Mouse (Mus musculus): ENCODE results near the gene Mcts1. TPM values are rescaled to one million over a fixed set of nuclear protein-coding genes. Genes with fewer than 3 reads are reported as not detected.
A peak's percentile ranks its signal among the peaks of the same experiment; 100 is the strongest.

The Mcts1 gene
- total RNA-seq (2021): 10 to 100 TPM; 80.8 to 87.3 TPM

GRCm38 (mm10) chrX:38600177-38600994, at the start of gene Mcts1:
Mcts1 (plus strand) TSS chrX:38600578.
- DNase-seq (ENCODE audit: low spot score in 2 of 2): peak; percentile 70 to 90
- intact Hi-C loops (cut with DNase I): loop anchor here (1.0 to 2.0 kb wide), 2 partner anchors 34 to 36 kb away; partner anchors contain the start of gene C1galt1c1

GRCm38 (mm10) chrX:38553255-38553654, 47.1 kb upstream of the Mcts1 start:
- intact Hi-C loops (cut with DNase I): no loop called here
- no peak for DNase-seq (ENCODE audit: low spot score in 2 of 2)

GRCm38 (mm10) chrX:38563941-38564541, 36.3 kb upstream of the Mcts1 start:
- DNase-seq (ENCODE audit: low spot score in 2 of 2): peak; percentile 10 to 38
- intact Hi-C loops (cut with DNase I): loop anchor here (1.0 to 2.0 kb wide), 2 partner anchors 36 to 71 kb away; partner anchors contain the start of genes C1galt1c1 and Mcts1

- intact Hi-C loops (cut with DNase I): loop anchor here (1.0 to 2.0 kb wide), 2 partner anchors 36 to 70 kb away; partner anchors contain the start of genes C1galt1c1 and Mcts1
- DNase-seq (ENCODE audit: low spot score in 2 of 2): peak; percentile 86 to 92
Measured at GRCm38 (mm10) chrX:38564542-38565175, 35.7 kb upstream of the Mcts1 start.

- no peak for DNase-seq (ENCODE audit: low spot score in 2 of 2)
- intact Hi-C loops (cut with DNase I): loop anchor here (2.0 kb wide), 1 partner anchor 70 kb away; the partner anchor contains the start of gene C1galt1c1
Measured at GRCm38 (mm10) chrX:38565176-38565542, 35.2 kb upstream of the Mcts1 start.

GRCm38 (mm10) chrX:38566521-38567205, 33.7 kb upstream of the Mcts1 start:
- intact Hi-C loops (cut with DNase I): no loop called here
- DNase-seq (ENCODE audit: low spot score in 2 of 2): no peak

- no peak for DNase-seq (ENCODE audit: low spot score in 2 of 2)
- intact Hi-C loops (cut with DNase I): no loop called here
Measured at GRCm38 (mm10) chrX:38576078-38576477, 24.3 kb upstream of the Mcts1 start, which contains the start of gene Cul4b. Cul4b (minus strand) TSS chrX:38576196.

GRCm38 (mm10) chrX:38581140-38581539, 19.2 kb upstream of the Mcts1 start:
- DNase-seq (ENCODE audit: low spot score in 2 of 2): no peak
- intact Hi-C loops (cut with DNase I): no loop called here

GRCm38 (mm10) chrX:38583261-38583660, 17.1 kb upstream of the Mcts1 start:
- no peak for DNase-seq (ENCODE audit: low spot score in 2 of 2)
- intact Hi-C loops (cut with DNase I): no loop called here

GRCm38 (mm10) chrX:38589827-38590226, 10.6 kb upstream of the Mcts1 start:
- intact Hi-C loops (cut with DNase I): no loop called here

GRCm38 (mm10) chrX:38591749-38592148, 8.6 kb upstream of the Mcts1 start:
- intact Hi-C loops (cut with DNase I): no loop called here
- DNase-seq (ENCODE audit: low spot score in 2 of 2): no peak

More at GRCm38 (mm10) chrX:38589827-38590226, 10.6 kb upstream of the Mcts1 start:
- no peak for DNase-seq (ENCODE audit: low spot score in 2 of 2)

- intact Hi-C loops (cut with DNase I): no loop called here
- no peak for DNase-seq (ENCODE audit: low spot score in 2 of 2)
Measured at GRCm38 (mm10) chrX:38593180-38593889, 7.0 kb upstream of the Mcts1 start.

- DNase-seq (ENCODE audit: low spot score in 2 of 2): peak; percentile 13 to 34
- intact Hi-C loops (cut with DNase I): loop anchor here (1.0 to 2.0 kb wide), 2 partner anchors 34 to 37 kb away; partner anchors contain the start of gene C1galt1c1
Measured at GRCm38 (mm10) chrX:38600995-38601369, 604 bp downstream of the Mcts1 start.

- intact Hi-C loops (cut with DNase I): loop anchor here (2.0 kb wide), 2 partner anchors 34 to 70 kb away; partner anchors contain the start of gene Mcts1
- DNase-seq (ENCODE audit: low spot score in 2 of 2): peak; percentile 89 to 96
Measured at GRCm38 (mm10) chrX:38634801-38635637, 34.6 kb downstream of the Mcts1 start, which contains the start of gene C1galt1c1. C1galt1c1 (minus strand) TSS chrX:38635087.

- DNase-seq (ENCODE audit: low spot score in 2 of 2): no peak
- intact Hi-C loops (cut with DNase I): loop anchor here (2.0 kb wide), 2 partner anchors 35 to 71 kb away; partner anchors contain the start of gene Mcts1
Measured at GRCm38 (mm10) chrX:38635638-38635931, 35.2 kb downstream of the Mcts1 start.

GRCm38 (mm10) chrX:38641435-38641834, 41.1 kb downstream of the Mcts1 start:
- no peak for DNase-seq (ENCODE audit: low spot score in 2 of 2)
- intact Hi-C loops (cut with DNase I): no loop called here

GRCm38 (mm10) chrX:38642183-38642582, 41.8 kb downstream of the Mcts1 start:
- DNase-seq (ENCODE audit: low spot score in 2 of 2): no peak
- intact Hi-C loops (cut with DNase I): no loop called here

GRCm38 (mm10) chrX:38650404-38651039, 50.1 kb downstream of the Mcts1 start:
- DNase-seq (ENCODE audit: low spot score in 2 of 2): no peak
- intact Hi-C loops (cut with DNase I): no loop called here

Data from left cerebral cortex, postnatal 25 days (tissue).